Mouse (Mus musculus) MEL (cell line): Measurements from ENCODE around the gene Lpin1. TPM values are rescaled to one million over a fixed set of nuclear protein-coding genes. Genes with fewer than 3 reads are reported as not detected.

Source experiments
- DNase-seq: peaks from one replicate; pipeline ENCODE4 v3.0.0; 2011; ENCODE audit warnings: low read depth, low spot score
- H3K27ac ChIP-seq: 2 replicates; pipeline ENCODE4 v1.5.1; 2012; ENCODE audit warnings: low read depth, mild to moderate bottlenecking, control low read depth, low read length, moderate library complexity; ENCODE audit not compliant: control insufficient read depth
- H3K27me3 ChIP-seq, 2 experiments: fragments of 150-350 bp in 1 of 2; sonication (generic) in 1 of 2; 2 replicates each; pipeline ENCODE4 v1.6.1; 2012; ENCODE audit warnings: low read length in 2 of 2, mild to moderate bottlenecking in 2 of 2, improper control_type of control experiment in 1 of 2, moderate library complexity in 1 of 2; ENCODE audit not compliant: insufficient read depth in 2 of 2, control insufficient read depth in 1 of 2
- H3K36me3 ChIP-seq, 2 experiments: 2 replicates each; pipeline ENCODE4 v1.6.1; 2012 to 2014; ENCODE audit warnings: low read length in 2 of 2, improper control_type of control experiment in 1 of 2, inconsistent platforms in 1 of 2, mild to moderate bottlenecking in 1 of 2; ENCODE audit not compliant: insufficient read depth in 2 of 2, control insufficient read depth in 1 of 2
- H3K4me1 ChIP-seq, 2 experiments: fragments of 150-350 bp in 1 of 2; sonication (generic) in 1 of 2; 2 replicates each; pipeline ENCODE4 v1.6.1; 2012; ENCODE audit warnings: low read length in 2 of 2, improper control_type of control experiment in 1 of 2, mild to moderate bottlenecking in 1 of 2; ENCODE audit not compliant: insufficient read depth in 2 of 2, control insufficient read depth in 1 of 2
- H3K4me3 ChIP-seq, 2 experiments: fragments of 150-350 bp in 1 of 2; sonication (generic) in 1 of 2; 2 replicates each; pipeline ENCODE4 v1.5.1; 2012; ENCODE audit warnings: low read depth in 2 of 2, low read length in 2 of 2, mild to moderate bottlenecking in 2 of 2, moderate library complexity in 2 of 2, control low read depth in 1 of 2, improper control_type of control experiment in 1 of 2; ENCODE audit not compliant: control insufficient read depth in 1 of 2, insufficient read depth in 1 of 2
- H3K79me2 ChIP-seq: 2 replicates; pipeline ENCODE4 v1.6.1; 2012; ENCODE audit warnings: mild to moderate bottlenecking, low read length, moderate library complexity; ENCODE audit not compliant: control insufficient read depth, poor library complexity, insufficient read depth
- H3K9ac ChIP-seq: 2 replicates; pipeline ENCODE4 v1.6.1; 2012; ENCODE audit warnings: low read depth, mild to moderate bottlenecking, control low read depth, low read length, moderate library complexity; ENCODE audit not compliant: control insufficient read depth, poor library complexity, severe bottlenecking
- H3K9me3 ChIP-seq: fragments of 150-350 bp; sonication (generic); replicated peaks from 2 replicates; pipeline ENCODE4 v1.6.1; 2012; ENCODE audit warnings: mild to moderate bottlenecking, low read length, improper control_type of control experiment, moderate library complexity; ENCODE audit not compliant: insufficient read depth
- E2F4 ChIP-seq: IDR thresholded peaks from 2 replicates; pipeline ENCODE4 v1.6.1; 2011; ENCODE audit warnings: low read depth, low read length, improper control_type of control experiment, borderline replicate concordance
- ELF1 ChIP-seq: IDR thresholded peaks from 2 replicates; pipeline ENCODE4 v1.6.1; 2014; ENCODE audit warnings: low read depth, mild to moderate bottlenecking, inconsistent platforms, low read length, improper control_type of control experiment, moderate library complexity
- EP300 ChIP-seq, 2 experiments: IDR thresholded peaks; 2 replicates each; pipeline ENCODE4 v1.6.1; 2011; ENCODE audit warnings: improper control_type of control experiment in 2 of 2, low read length in 2 of 2, low read depth in 1 of 2, mild to moderate bottlenecking in 1 of 2
- ETS1 ChIP-seq: IDR thresholded peaks from 2 replicates; pipeline ENCODE4 v1.6.1; 2012; ENCODE audit warnings: low read depth, mild to moderate bottlenecking, inconsistent platforms, low read length, improper control_type of control experiment, moderate library complexity
- GABPA ChIP-seq: IDR thresholded peaks from 2 replicates; pipeline ENCODE4 v1.6.1; 2012; ENCODE audit warnings: low read depth, mild to moderate bottlenecking, inconsistent platforms, low read length, improper control_type of control experiment, moderate library complexity
- GATA1 ChIP-seq: IDR thresholded peaks from 2 replicates; pipeline ENCODE4 v1.6.1; 2011; ENCODE audit warnings: low read depth, low read length, improper control_type of control experiment
- HCFC1 ChIP-seq: IDR thresholded peaks from 2 replicates; pipeline ENCODE4 v1.6.1; 2012; ENCODE audit warnings: low read depth, mild to moderate bottlenecking, inconsistent platforms, low read length, improper control_type of control experiment, moderate library complexity
- KAT2A ChIP-seq: conservative IDR thresholded peaks from 2 replicates; pipeline ENCODE4 v1.6.1; 2012; ENCODE audit warnings: low read depth, low read length, improper control_type of control experiment, inconsistent platforms
- MAX ChIP-seq: IDR thresholded peaks from 2 replicates; pipeline ENCODE4 v1.6.1; 2011; ENCODE audit warnings: low read length, improper control_type of control experiment
- MEF2A ChIP-seq: IDR thresholded peaks from 2 replicates; pipeline ENCODE4 v1.6.1; 2014; ENCODE audit warnings: low read depth, mild to moderate bottlenecking, inconsistent platforms, low read length, improper control_type of control experiment; ENCODE audit not compliant: poor library complexity, insufficient replicate concordance, severe bottlenecking; ENCODE audit errors: extremely low read depth
- MXI1 ChIP-seq: IDR thresholded peaks from 2 replicates; pipeline ENCODE4 v1.6.1; 2011; ENCODE audit warnings: mild to moderate bottlenecking, low read depth, low read length, improper control_type of control experiment
- MYB ChIP-seq: IDR thresholded peaks from 2 replicates; pipeline ENCODE4 v1.6.1; 2011; ENCODE audit warnings: mild to moderate bottlenecking, low read depth, low read length, improper control_type of control experiment
- NRF1 ChIP-seq: IDR thresholded peaks from 2 replicates; pipeline ENCODE4 v1.6.1; 2014; ENCODE audit warnings: low read depth, mild to moderate bottlenecking, inconsistent platforms, low read length, improper control_type of control experiment, moderate library complexity; ENCODE audit not compliant: poor library complexity, insufficient read depth, severe bottlenecking
- SIN3A ChIP-seq: IDR thresholded peaks from 2 replicates; pipeline ENCODE4 v1.6.1; 2012; ENCODE audit warnings: low read length, improper control_type of control experiment, inconsistent platforms
- SMC3 ChIP-seq: IDR thresholded peaks from 2 replicates; pipeline ENCODE4 v1.6.1; 2011; ENCODE audit warnings: low read depth, low read length, improper control_type of control experiment
- TAL1 ChIP-seq: IDR thresholded peaks from 2 replicates; pipeline ENCODE4 v1.6.1; 2012; ENCODE audit warnings: mild to moderate bottlenecking, inconsistent platforms, low read length, moderate library complexity, mixed read lengths
- TBP ChIP-seq: IDR thresholded peaks from 2 replicates; pipeline ENCODE4 v1.8.0; 2011; ENCODE audit warnings: low read depth, low read length, improper control_type of control experiment
- TCF12 ChIP-seq: IDR thresholded peaks from 2 replicates; pipeline ENCODE4 v1.6.1; 2014; ENCODE audit warnings: low read depth, mild to moderate bottlenecking, inconsistent platforms, low read length, improper control_type of control experiment, moderate library complexity
- ZKSCAN1 ChIP-seq: IDR thresholded peaks from 2 replicates; pipeline ENCODE4 v1.6.1; 2012; ENCODE audit warnings: low read depth, mild to moderate bottlenecking, inconsistent platforms, low read length, improper control_type of control experiment, moderate library complexity
- ZNF384 ChIP-seq: IDR thresholded peaks from 2 replicates; pipeline ENCODE4 v1.6.1; 2012; ENCODE audit warnings: low read depth, mild to moderate bottlenecking, inconsistent platforms, low read length, improper control_type of control experiment
- polyA plus RNA-seq, 2 experiments: library from polyadenylated mRNA; stranded (reverse) in 1 of 2; unstranded in 1 of 2; fragments of >175 nt in 1 of 2; fragments of >200 nt in 1 of 2; gene quantifications; 2 replicates each; pipeline versions ENCODE4 v1.2.1 to v1.2.4; 2012; ENCODE audit warnings: low replicate concordance in 2 of 2, low read depth in 1 of 2; ENCODE audit not compliant: insufficient read length in 2 of 2, insufficient read depth in 1 of 2, missing spikeins in 1 of 2
- total RNA-seq: library from RNA; depleted of rRNA; stranded (reverse); fragments of 300-350 nt; gene quantifications from 2 replicates; pipeline ENCODE4 v1.2.3, GENCODE M21; 2012

Lpin1 gene
- total and polyA plus RNA-seq, 3 experiments = 1.2 to 3.9 TPM; not detected in 1

DNA sequence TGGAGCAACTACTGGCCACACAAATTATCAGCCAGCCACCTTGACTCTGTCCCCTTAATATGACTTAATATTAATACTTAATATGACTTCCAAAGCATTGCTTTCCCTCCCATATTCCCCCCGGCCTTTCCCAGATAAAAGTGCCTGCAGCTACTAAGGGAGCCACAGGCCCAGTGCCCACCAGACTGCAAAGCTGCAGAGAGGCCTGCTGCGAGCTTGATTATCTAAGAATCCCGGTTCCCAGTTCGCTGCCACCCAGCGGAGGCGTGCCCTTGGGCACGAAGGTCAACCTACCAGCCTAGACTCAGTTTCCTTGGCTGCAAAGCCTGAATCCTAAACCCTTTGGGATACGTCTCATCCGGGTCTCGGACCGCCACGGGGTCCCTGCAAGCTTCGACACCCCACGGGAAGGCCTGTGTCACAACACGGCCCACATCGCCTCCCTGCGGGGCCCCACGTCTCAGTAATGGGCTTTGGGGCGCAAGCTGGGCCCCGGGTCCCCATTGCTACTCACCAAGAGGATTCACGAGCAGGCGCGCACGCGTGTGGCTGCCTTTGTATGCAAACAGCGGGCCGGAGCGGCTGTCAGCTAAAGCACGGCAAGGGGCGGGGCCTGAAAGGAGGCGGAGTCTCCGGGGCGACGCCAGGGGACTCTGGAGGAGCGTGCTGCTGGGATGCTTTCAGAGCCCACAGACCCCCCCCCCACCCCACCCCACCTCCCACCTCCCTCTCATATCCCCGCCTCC, 21.4 kb downstream of the Lpin1 start:
- H3K36me3 ChIP-seq = no peaks in the 10 kb centered on the region; a peak in 1 of 4 replicates
- no peaks in the 10 kb centered on the region for H3K27me3 ChIP-seq
- H3K27ac ChIP-seq = peak overlapping the region; percentile 16
- DNase-seq = peak; percentile 91
- peak; percentile 58 for TF ChIP-seq HCFC1
- peak; percentile 34; the same call in 1 of the 2 replicates for TF ChIP-seq TCF12
- peak; percentile 90 for TF ChIP-seq ZKSCAN1
- peak; percentile 46 for TF ChIP-seq TBP
- no peak for TF ChIP-seq E2F4
- no peak for TF ChIP-seq MYB
- TF ChIP-seq ETS1 = peak; percentile 57; the same call in 1 of the 2 replicates
- TF ChIP-seq GABPA = no peak
- peak; percentile 75 for TF ChIP-seq NRF1
- peak in 1 of 2 experiments; percentile 17; a peak in 1 of 4 replicates for TF ChIP-seq EP300 (IDR thresholded peaks at IDR 0.05; ENCODE audit: low read depth in 1 of 2, low read length in 2 of 2)
- peak; percentile 96 for TF ChIP-seq MXI1
- TF ChIP-seq MAX = peak; percentile 83
- TF ChIP-seq ELF1 = 0 out of 2 replicates have a peak, but pooled peaks have one; percentile 17
- no peak for TF ChIP-seq ZNF384
- no peak for TF ChIP-seq SMC3
- no peak for TF ChIP-seq MEF2A
- TF ChIP-seq SIN3A = peak; percentile 98
- TF ChIP-seq, all 39 proteins: peak for 11
- Histone ChIP-seq H3K9me3 (no peaks in the 10 kb centered on the region), H3K9ac (peak overlapping the region; percentile 74), H3K4me1 (peaks cover 2 to 6% of the 10 kb centered on the region in 2 experiments; a peak in 2 of 4 replicates), H3K79me2 (peaks cover 2% of the 10 kb centered on the region; the same call in 1 of the 2 replicates), H3K4me3 (peak overlapping the region; percentile 67 to 99)

DNA sequence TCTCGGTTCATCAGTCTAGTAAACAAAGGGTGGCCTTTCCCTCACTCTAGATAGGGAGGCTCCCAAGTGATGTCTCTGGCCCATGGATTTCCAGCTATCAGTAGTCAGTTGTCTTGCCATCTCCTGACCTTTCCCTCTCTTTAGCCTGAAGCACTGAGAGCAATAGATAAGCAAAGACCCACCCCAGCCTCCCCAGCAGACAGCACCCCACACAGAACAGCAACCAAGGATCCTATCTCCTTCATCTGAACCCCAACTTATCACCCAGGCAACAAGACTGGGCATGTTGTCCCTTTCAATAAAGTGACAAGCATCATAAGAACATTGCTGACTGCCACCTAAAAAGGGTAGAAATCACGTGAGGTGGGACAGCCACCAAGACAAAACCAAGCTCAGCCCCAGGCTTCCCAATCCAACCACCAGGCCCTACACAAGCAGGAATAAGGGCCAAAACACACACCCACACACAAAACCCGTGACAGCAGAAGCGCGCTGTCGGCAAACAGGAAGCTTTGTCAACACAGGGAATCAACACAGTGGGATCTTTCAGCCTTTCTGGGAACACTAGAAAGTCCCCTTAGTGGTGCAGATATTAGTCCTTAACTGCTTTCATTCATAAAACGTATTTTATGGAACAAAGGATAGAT, 22.2 kb downstream of the Lpin1 start:
- Histone ChIP-seq H3K4me3 (peak overlapping the region; percentile 67 to 99), H3K27ac (peak overlapping the region; percentile 20; the same call in 1 of the 2 replicates), H3K79me2 (peaks cover 2% of the 10 kb centered on the region; the same call in 1 of the 2 replicates), H3K36me3 (no peaks in the 10 kb centered on the region; a peak in 1 of 4 replicates), H3K9me3 (no peaks in the 10 kb centered on the region), H3K4me1 (peaks cover 2 to 10% of the 10 kb centered on the region in 2 experiments; a peak in 3 of 4 replicates), H3K27me3 (no peaks in the 10 kb centered on the region), H3K9ac (peak overlapping the region; percentile 74)
- TF ChIP-seq TCF12 = peak; percentile 35; the same call in 1 of the 2 replicates
- no peak for TF ChIP-seq KAT2A
- TF ChIP-seq EP300 (IDR thresholded peaks at IDR 0.05; ENCODE audit: low read depth in 1 of 2, low read length in 2 of 2) = 0 out of 4 replicates have a peak, but pooled peaks of 1 of the 2 experiments have one; percentile 13
- TF ChIP-seq SIN3A = peak; percentile 38; the same call in 1 of the 2 replicates
- TF ChIP-seq GATA1 = peak; percentile 48; the same call in 1 of the 2 replicates
- TF ChIP-seq ETS1 = 0 out of 2 replicates have a peak, but pooled peaks have one; percentile 22
- TF ChIP-seq TAL1 = no peak
- peak; percentile 52 for DNase-seq
